Mouse (Mus musculus) midbrain, embryonic 12.5 days (tissue): ENCODE measurements at regions not wholly inside any gene's neighbourhood (a gene's known extent, or its start where the extent isn't known, plus 50 kb on each side); places are given as distances from the start of the nearest gene placed in this dataset.

Experiments
- ATAC-seq: fragments of 200-750 bp; cut with Nextera tagmentation; 2 replicates; pipeline ENCODE4 v1.8.0; 2017; ENCODE audit warnings: low read depth, moderate TSS enrichment, moderate library complexity; ENCODE audit not compliant: low FRiP score
- H3K27ac ChIP-seq: fragments of 300-500 bp; sonication (generic); replicated peaks from 2 replicates; pipeline ENCODE4 v1.5.1; 2016; ENCODE audit warnings: mild to moderate bottlenecking
- H3K27me3 ChIP-seq: fragments of 300-500 bp; sonication (generic); 2 replicates; pipeline ENCODE4 v1.6.1; 2016; ENCODE audit warnings: mild to moderate bottlenecking
- H3K36me3 ChIP-seq: fragments of 300-500 bp; sonication (generic); 2 replicates; pipeline ENCODE4 v1.6.1; 2016
- H3K4me1 ChIP-seq: fragments of 300-500 bp; sonication (generic); 2 replicates; pipeline ENCODE4 v1.6.1; 2016
- H3K4me2 ChIP-seq: fragments of 300-500 bp; sonication (generic); replicated peaks from 2 replicates; pipeline ENCODE4 v1.6.1; 2016; ENCODE audit warnings: mild to moderate bottlenecking, moderate library complexity
- H3K4me3 ChIP-seq: fragments of 300-500 bp; sonication (generic); 2 replicates; pipeline ENCODE4 v1.5.1; 2016; ENCODE audit warnings: mild to moderate bottlenecking
- H3K9ac ChIP-seq: fragments of 300-500 bp; sonication (generic); replicated peaks from 2 replicates; pipeline ENCODE4 v1.6.1; 2016; ENCODE audit warnings: mild to moderate bottlenecking, moderate library complexity
- H3K9me3 ChIP-seq: fragments of 300-500 bp; sonication (generic); 2 replicates; pipeline ENCODE4 v1.6.1; 2016; ENCODE audit warnings: mild to moderate bottlenecking
- WGBS: fragments of 180-500 bp; shearing (Covaris S2); methylation state at CpG from one replicate; pipeline ENCODE4 v1.1.7; 2016; 5-methylcytosine and 5-hydroxymethylcytosine counted together

GRCm38 (mm10) chr14:103989949-103990348 lies 145.7 kb upstream of the Ednrb start:
- Histone ChIP-seq H3K9me3 (no peaks in the 10 kb centered on the region), H3K27ac (no peak overlapping the region), H3K4me2 (no peak overlapping the region), H3K36me3 (no peaks in the 10 kb centered on the region), H3K4me1 (no peaks in the 10 kb centered on the region), H3K27me3 (no peaks in the 10 kb centered on the region), H3K4me3 (no peak overlapping the region), H3K9ac (no peak overlapping the region)
- ATAC-seq = no peak
- 98% methylated on average over 1 of the region's 1 CpGs for WGBS

GRCm38 (mm10) chr14:103987266-103987665 lies 143.1 kb upstream of the Ednrb start:
- Histone ChIP-seq H3K27me3 (no peaks in the 10 kb centered on the region), H3K9ac (no peak overlapping the region), H3K9me3 (no peaks in the 10 kb centered on the region), H3K4me3 (no peak overlapping the region), H3K4me2 (no peak overlapping the region), H3K4me1 (no peaks in the 10 kb centered on the region), H3K36me3 (no peaks in the 10 kb centered on the region), H3K27ac (no peak overlapping the region)
- 66% methylated on average over 3 of the region's 3 CpGs for WGBS
- ATAC-seq = no peak

- H3K4me1 ChIP-seq = no peaks in the 10 kb centered on the region
- H3K4me3 ChIP-seq = no peak overlapping the region
- 95% methylated on average over 5 of the region's 5 CpGs for WGBS
- H3K36me3 ChIP-seq = no peaks in the 10 kb centered on the region
- no peak for ATAC-seq
- H3K9ac ChIP-seq = no peak overlapping the region
- no peak overlapping the region for H3K4me2 ChIP-seq
- H3K9me3 ChIP-seq = no peaks in the 10 kb centered on the region
- no peaks in the 10 kb centered on the region for H3K27me3 ChIP-seq
- H3K27ac ChIP-seq = no peak overlapping the region
These were observed 140.1 kb upstream of the Ednrb start for GRCm38 (mm10) chr14:103984349-103984748.

DNA sequence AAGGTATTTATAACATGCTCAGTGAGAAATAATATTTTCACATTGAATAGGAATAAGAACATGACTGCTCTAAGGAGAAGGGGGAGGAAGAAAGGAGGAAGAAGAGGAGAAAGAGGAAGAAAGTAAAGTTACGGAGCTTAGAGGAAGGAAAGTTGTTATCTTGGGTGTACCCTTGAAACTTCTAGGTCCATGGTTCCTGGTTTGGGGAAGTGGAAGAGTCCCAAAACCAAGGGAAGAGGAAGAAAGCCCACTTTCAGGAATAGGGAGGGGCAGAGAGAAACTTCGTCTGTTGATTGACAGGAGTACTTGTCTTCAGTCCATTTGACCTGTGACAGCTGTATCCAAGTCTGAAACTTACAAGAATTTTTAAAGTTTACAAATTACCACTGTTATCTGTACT lies 134.6 kb upstream of the Ednrb start:
- Histone ChIP-seq H3K27me3 (no peaks in the 10 kb centered on the region), H3K4me3 (no peak overlapping the region), H3K36me3 (no peaks in the 10 kb centered on the region), H3K27ac (no peak overlapping the region), H3K9me3 (no peaks in the 10 kb centered on the region), H3K9ac (no peak overlapping the region), H3K4me1 (no peaks in the 10 kb centered on the region), H3K4me2 (no peak overlapping the region)
- ATAC-seq = no peak
- 80% methylated on average over 2 of the region's 2 CpGs for WGBS

GRCm38 (mm10) chr14:103977769-103978168 lies 133.6 kb upstream of the Ednrb start:
- no peak overlapping the region for H3K9ac ChIP-seq
- no peaks in the 10 kb centered on the region for H3K36me3 ChIP-seq
- H3K9me3 ChIP-seq = no peaks in the 10 kb centered on the region
- ATAC-seq = no peak
- H3K27me3 ChIP-seq = no peaks in the 10 kb centered on the region
- 62% methylated on average over 2 of the region's 2 CpGs for WGBS
- H3K4me3 ChIP-seq = no peak overlapping the region
- no peaks in the 10 kb centered on the region for H3K4me1 ChIP-seq
- H3K4me2 ChIP-seq = no peak overlapping the region
- no peak overlapping the region for H3K27ac ChIP-seq

- Histone ChIP-seq H3K4me2 (no peak overlapping the region), H3K9ac (no peak overlapping the region), H3K27ac (no peak overlapping the region), H3K4me3 (no peak overlapping the region), H3K36me3 (no peaks in the 10 kb centered on the region), H3K9me3 (no peaks in the 10 kb centered on the region), H3K27me3 (no peaks in the 10 kb centered on the region), H3K4me1 (no peaks in the 10 kb centered on the region)
- no peak for ATAC-seq
- 84% methylated on average over 4 of the region's 4 CpGs for WGBS
These were observed 129.8 kb upstream of the Ednrb start for GRCm38 (mm10) chr14:103973955-103974354.

DNA sequence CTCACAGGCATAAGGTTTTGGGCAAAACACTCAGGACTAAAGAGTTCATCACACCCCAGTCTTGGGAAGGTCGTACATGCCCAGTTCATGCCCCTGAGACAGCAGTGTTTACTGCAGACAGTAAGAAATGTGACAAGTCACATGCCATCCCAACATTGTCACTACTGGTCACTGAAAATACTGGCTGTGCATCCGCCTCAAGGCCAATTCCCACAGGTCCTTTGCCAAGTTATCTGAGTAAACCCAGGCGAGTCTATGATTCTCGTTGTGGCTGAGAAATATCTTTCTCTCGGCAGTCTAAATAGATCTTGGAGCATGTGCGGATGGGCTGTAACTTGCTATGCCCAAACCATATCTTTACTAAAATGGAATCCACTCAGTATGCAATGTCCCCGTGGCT lies 128.9 kb upstream of the Ednrb start:
- WGBS = 91% methylated on average over 7 of the region's 7 CpGs
- H3K4me2 ChIP-seq = no peak overlapping the region
- no peak overlapping the region for H3K27ac ChIP-seq
- H3K4me3 ChIP-seq = no peak overlapping the region
- H3K27me3 ChIP-seq = no peaks in the 10 kb centered on the region
- no peaks in the 10 kb centered on the region for H3K9me3 ChIP-seq
- H3K4me1 ChIP-seq = no peaks in the 10 kb centered on the region
- ATAC-seq = no peak
- H3K9ac ChIP-seq = no peak overlapping the region
- no peaks in the 10 kb centered on the region for H3K36me3 ChIP-seq

GRCm38 (mm10) chr14:103969305-103969704 lies 125.1 kb upstream of the Ednrb start:
- Histone ChIP-seq H3K9ac (no peak overlapping the region), H3K36me3 (no peaks in the 10 kb centered on the region), H3K4me1 (no peaks in the 10 kb centered on the region), H3K4me2 (no peak overlapping the region), H3K9me3 (no peaks in the 10 kb centered on the region), H3K27me3 (no peaks in the 10 kb centered on the region), H3K4me3 (no peak overlapping the region), H3K27ac (no peak overlapping the region)
- no peak for ATAC-seq
- 71% methylated on average over 2 of the region's 2 CpGs for WGBS

- H3K4me3 ChIP-seq = no peak overlapping the region
- no peaks in the 10 kb centered on the region for H3K9me3 ChIP-seq
- H3K4me2 ChIP-seq = no peak overlapping the region
- no peaks in the 10 kb centered on the region for H3K4me1 ChIP-seq
- no peaks in the 10 kb centered on the region for H3K36me3 ChIP-seq
- no peak overlapping the region for H3K9ac ChIP-seq
- 50% methylated on average over 2 of the region's 2 CpGs for WGBS
- H3K27ac ChIP-seq = no peak overlapping the region
- no peaks in the 10 kb centered on the region for H3K27me3 ChIP-seq
- no peak for ATAC-seq
These were observed 122.1 kb upstream of the Ednrb start for GRCm38 (mm10) chr14:103966293-103966692.

GRCm38 (mm10) chr14:103962303-103962881 lies 118.2 kb upstream of the Ednrb start:
- Histone ChIP-seq H3K4me2 (no peak overlapping the region), H3K27ac (no peak overlapping the region), H3K9ac (no peak overlapping the region), H3K4me1 (no peaks in the 10 kb centered on the region), H3K27me3 (no peaks in the 10 kb centered on the region), H3K9me3 (no peaks in the 10 kb centered on the region), H3K36me3 (no peaks in the 10 kb centered on the region), H3K4me3 (no peak overlapping the region)
- 86% methylated on average over 11 of the region's 11 CpGs for WGBS
- ATAC-seq = no peak

DNA sequence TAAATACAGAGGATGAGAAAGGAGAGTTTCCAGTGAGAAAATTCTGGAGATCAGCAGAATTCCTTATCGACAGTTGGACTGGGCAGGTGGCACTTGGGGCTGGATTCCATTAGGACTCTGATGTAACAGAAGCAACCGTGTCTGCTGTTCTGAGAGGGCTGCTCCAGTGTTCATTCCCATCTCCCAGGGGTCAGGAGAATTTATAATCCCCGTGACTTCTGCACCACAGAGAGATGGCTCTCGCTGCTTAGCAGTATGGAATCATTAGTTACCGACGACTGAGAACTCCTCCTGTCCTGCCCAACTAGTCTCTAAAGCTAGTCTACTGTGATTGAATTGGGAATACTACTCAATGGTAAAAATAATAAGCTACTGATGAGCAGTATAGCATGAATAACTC lies 107.7 kb upstream of the Ednrb start:
- WGBS = 76% methylated on average over 6 of the region's 6 CpGs
- ATAC-seq = no peak
- Histone ChIP-seq H3K9me3 (no peaks in the 10 kb centered on the region), H3K9ac (no peak overlapping the region), H3K27me3 (0 out of 2 replicates have a peak, but pooled peaks cover under 1% of the 10 kb centered on the region), H3K4me1 (peaks cover 14% of the 10 kb centered on the region), H3K4me2 (no peak overlapping the region), H3K27ac (no peak overlapping the region), H3K4me3 (no peak overlapping the region), H3K36me3 (no peaks in the 10 kb centered on the region)

GRCm38 (mm10) chr14:103949950-103950349 lies 105.7 kb upstream of the Ednrb start:
- Histone ChIP-seq H3K36me3 (no peaks in the 10 kb centered on the region), H3K27me3 (0 out of 2 replicates have a peak, but pooled peaks cover 4% of the 10 kb centered on the region), H3K4me3 (no peak overlapping the region), H3K4me2 (no peak overlapping the region), H3K4me1 (peaks cover 14% of the 10 kb centered on the region), H3K9me3 (no peaks in the 10 kb centered on the region), H3K27ac (no peak overlapping the region), H3K9ac (no peak overlapping the region)
- 46% methylated on average over 6 of the region's 6 CpGs for WGBS
- ATAC-seq = no peak
